Mouse (Mus musculus) fat pad, adult 2 months (tissue): ENCODE results near the gene Mgat1.
"Not testable (repeated sequence)": the region's sequence is repeated elsewhere in the genome, so short reads cannot be mapped to it uniquely, and the experiment has no call there.

Experiments
- DNase-seq: peaks from one replicate; pipeline ENCODE4 v3.0.0-alpha.2; 2011; ENCODE audit warnings: low read depth, low spot score; ENCODE audit errors: extremely low read depth

Mgat1 gene

DNA sequence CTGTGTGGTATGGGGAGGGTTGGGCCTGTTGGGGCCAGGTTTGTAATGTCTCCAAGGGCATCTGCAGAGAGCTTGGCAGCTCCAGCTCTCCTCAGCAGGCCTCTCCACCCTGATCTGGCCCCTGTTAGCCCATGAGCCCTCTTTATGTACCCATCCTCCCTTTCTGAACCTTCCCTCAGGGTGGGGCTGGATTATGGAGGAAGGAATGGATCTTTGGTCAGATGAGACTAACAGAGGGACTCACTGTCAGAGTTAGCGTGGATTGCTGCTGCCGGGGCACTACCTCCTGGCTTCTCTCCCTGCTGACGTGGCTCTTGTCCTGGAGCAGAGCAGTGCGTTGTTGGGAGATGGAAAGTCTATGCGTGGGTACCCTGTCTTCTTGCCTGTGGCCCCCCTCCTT, 18.3 kb downstream of the Mgat1 start:
- DNase-seq = no peak

DNA sequence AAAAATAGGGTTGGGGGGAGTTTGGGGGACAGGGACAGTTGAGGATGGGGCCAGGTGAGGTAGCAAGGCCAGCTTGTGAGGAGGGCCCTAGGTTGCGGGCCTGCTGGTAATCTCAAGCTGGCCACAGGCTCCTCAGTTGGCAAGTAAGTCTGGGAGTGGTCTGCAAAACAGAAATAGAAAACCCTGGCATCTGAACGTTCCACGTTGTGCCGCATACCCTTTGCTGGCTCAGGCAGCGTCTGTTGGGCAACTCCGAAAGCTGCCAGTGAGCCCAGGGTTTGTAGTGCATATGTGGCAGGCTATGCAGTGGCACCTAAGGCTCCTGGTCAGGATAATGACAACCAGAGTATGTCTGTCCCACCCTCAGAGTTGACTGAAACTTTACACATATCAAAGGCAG, 19.2 kb downstream of the Mgat1 start:
- no peak for DNase-seq

GRCm38 (mm10) chr11:49264081-49264480, 20.1 kb downstream of the Mgat1 start:
- no peak for DNase-seq

GRCm38 (mm10) chr11:49264622-49265021, 20.6 kb downstream of the Mgat1 start:
- DNase-seq = no peak

- DNase-seq = no peak
Observed at GRCm38 (mm10) chr11:49265101-49265500, 21.1 kb downstream of the Mgat1 start.

GRCm38 (mm10) chr11:49266671-49267070, 22.7 kb downstream of the Mgat1 start:
- no peak for DNase-seq

- DNase-seq = no peak
Observed at GRCm38 (mm10) chr11:49267316-49267715, 23.3 kb downstream of the Mgat1 start.

GRCm38 (mm10) chr11:49267970-49268579, 24.1 kb downstream of the Mgat1 start:
- DNase-seq = no peak

GRCm38 (mm10) chr11:49269761-49270160, 25.8 kb downstream of the Mgat1 start:
- no peak for DNase-seq

GRCm38 (mm10) chr11:49270368-49270767, 26.4 kb downstream of the Mgat1 start:
- DNase-seq = no peak

DNA sequence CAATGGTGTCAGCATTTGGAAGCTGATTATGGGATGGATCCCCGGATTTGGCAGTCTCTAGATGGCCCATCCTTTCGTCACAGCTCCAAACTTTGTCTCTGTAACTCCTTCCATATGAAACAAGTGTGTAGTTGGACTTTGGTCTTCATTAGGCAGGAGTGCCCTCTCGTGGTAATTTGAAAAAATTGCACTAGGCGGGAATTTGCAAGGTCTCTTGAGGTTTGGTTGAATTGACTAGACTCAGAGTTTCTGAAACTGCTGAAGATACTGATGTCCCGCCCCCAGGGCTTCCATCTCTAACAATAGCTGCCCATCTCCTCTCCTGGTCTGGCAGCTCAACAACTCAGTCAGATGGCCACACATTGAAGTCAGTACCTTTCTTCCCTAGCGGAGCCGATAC, 27.3 kb downstream of the Mgat1 start:
- no peak for DNase-seq

DNA sequence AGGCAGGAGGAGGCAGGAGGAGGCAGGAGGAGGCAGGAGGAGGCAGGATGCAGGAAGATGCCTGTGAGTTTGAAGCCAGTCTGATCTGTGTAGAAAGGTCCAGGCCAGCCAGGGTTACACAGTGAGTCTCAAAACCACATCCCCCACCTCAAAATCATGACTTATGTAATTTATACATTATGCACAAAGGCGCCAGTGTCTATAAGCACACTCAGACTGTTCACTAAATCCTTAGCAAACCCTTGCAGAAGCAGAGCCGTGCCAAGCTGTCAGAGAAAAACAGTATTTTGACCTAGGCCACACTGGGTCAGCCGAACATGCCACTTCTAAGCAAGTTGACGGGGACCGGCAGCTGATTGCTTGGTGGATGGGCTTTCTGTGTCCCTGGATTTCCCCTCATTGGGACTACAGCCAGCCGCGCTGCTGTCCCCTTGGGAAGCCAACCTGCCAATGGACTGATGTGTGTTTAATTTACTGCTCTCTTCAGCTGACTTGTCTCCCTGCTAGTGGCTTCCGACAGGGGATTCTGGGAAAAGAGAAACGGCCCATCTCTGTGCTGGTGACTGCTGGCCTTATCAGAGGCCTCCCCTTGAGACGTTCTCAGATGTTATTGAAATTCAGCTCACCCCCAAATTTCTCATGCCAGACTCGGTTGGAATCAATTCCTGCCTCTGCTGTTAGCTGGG, 30.0 kb downstream of the Mgat1 start:
- no peak for DNase-seq

- DNase-seq = no peak
Observed at GRCm38 (mm10) chr11:49278222-49278621, 34.2 kb downstream of the Mgat1 start, which contains the start of gene Olfr1393. TSS of gene Olfr1393 (plus strand) at chr11:49278304.

GRCm38 (mm10) chr11:49284982-49285381, 41.0 kb downstream of the Mgat1 start, which contains the start of gene Olfr1392:
TSS of gene Olfr1392 (plus strand) at chr11:49285282.
- DNase-seq = not testable (repeated sequence)

GRCm38 (mm10) chr11:49287251-49287650, 43.3 kb downstream of the Mgat1 start:
- no peak for DNase-seq

DNA sequence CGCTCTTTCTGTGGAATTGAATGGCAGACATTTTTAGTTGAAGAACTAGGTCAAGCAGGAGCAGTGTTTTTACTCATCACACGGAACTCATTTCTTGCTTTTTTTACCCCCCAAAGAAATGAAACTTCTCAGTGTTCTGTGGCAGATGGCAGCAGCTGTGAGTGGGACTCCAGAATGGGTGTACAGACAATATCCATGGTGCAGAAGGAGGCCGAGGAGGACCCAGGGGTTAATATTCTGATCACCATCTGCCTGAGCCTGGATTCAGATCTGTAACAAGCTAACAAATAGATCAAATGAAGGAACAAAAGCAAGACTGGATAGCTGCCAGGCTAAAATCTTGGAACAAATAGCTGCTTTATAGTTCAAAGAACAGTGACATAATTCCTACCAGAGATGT, 48.8 kb downstream of the Mgat1 start:
- no peak for DNase-seq

- no peak for DNase-seq
Observed at GRCm38 (mm10) chr11:49304441-49304840, 60.5 kb downstream of the Mgat1 start, which contains the start of gene Olfr10. TSS of gene Olfr10 (plus strand) at chr11:49304741.

DNA sequence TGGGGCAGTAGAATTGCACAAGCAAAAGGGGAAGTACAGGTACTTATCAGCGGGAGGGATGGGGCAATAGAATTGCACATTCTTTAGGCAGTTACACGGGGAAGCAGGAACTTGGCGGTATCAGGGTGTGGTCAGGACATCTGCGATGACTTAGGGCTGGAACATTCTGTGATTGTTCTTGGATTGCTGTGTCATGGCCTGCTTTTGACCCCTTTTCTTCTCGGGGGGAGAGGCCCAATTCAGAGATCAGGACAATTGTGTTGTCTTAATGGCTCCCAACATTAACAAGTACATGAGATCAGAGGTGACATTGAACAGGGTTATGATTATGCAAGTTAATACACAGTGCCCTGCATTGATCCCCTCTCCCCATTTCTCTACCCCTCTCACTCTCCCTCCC, 64.6 kb downstream of the Mgat1 start:
- not testable (repeated sequence) for DNase-seq
